Mouse (Mus musculus): ENCODE results near the gene Tas2r103.

DNA sequence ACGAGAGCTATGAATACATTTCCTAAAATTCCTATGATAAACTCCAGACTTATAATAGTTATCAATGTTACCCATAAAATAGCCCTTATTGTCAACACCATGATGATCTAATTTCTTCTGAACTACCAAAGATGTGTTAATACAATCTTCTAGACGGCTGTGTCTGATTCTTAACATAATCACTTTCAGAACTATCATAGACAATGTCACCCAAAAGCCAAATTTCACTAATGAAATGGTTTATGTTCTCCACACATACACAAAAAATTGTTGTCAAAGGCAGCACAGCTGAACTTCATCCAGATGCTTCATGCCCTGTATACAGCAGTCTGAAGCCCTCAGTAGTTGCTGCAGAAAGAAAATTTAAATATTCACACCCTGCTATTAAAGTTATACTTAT is at the start of gene Tas2r103:
- TF ChIP-seq CTCF (conservative IDR thresholded peaks at IDR 0.05; ENCODE audit: low read length), result no peak
- TF ChIP-seq NANOG (IDR thresholded peaks at IDR 0.05; ENCODE audit: borderline replicate concordance, low read length), result no peak
